Mouse (Mus musculus) urinary bladder, postnatal 25 days (tissue): ENCODE measurements around the gene Ube2g2.
"Not testable (repeated sequence)": the region's sequence is repeated elsewhere in the genome, so short reads cannot be mapped to it uniquely, and the experiment has no call there.

ENCODE experiments used
- DNase-seq: peaks from one replicate; pipeline ENCODE4 v3.0.0; 2022; ENCODE audit warnings: low spot score

Ube2g2 gene

GRCm38 (mm10) chr10:77645571-77645970 is 23.5 kb downstream of the Ube2g2 start:
- DNase-seq = no peak

- no peak for DNase-seq
Measured at GRCm38 (mm10) chr10:77647461-77647860, 25.4 kb downstream of the Ube2g2 start.

- no peak for DNase-seq
Measured at GRCm38 (mm10) chr10:77647901-77648300, 25.8 kb downstream of the Ube2g2 start.

- no peak for DNase-seq
Measured at GRCm38 (mm10) chr10:77652046-77652445, 30.0 kb downstream of the Ube2g2 start.

- DNase-seq = no peak
Measured at GRCm38 (mm10) chr10:77658286-77658994, 36.4 kb downstream of the Ube2g2 start.

- DNase-seq = no peak
Measured at GRCm38 (mm10) chr10:77663949-77664665, 42.0 kb downstream of the Ube2g2 start.

- DNase-seq = no peak
Measured at GRCm38 (mm10) chr10:77666342-77666741, 44.3 kb downstream of the Ube2g2 start.

- no peak for DNase-seq
Measured at GRCm38 (mm10) chr10:77667402-77667801, 45.3 kb downstream of the Ube2g2 start.

- DNase-seq = no peak
Measured at GRCm38 (mm10) chr10:77670710-77671109, 48.6 kb downstream of the Ube2g2 start.

- DNase-seq = no peak
Measured at GRCm38 (mm10) chr10:77671519-77671918, 49.4 kb downstream of the Ube2g2 start.

GRCm38 (mm10) chr10:77673765-77674164 is 51.7 kb downstream of the Ube2g2 start:
- no peak for DNase-seq

GRCm38 (mm10) chr10:77677562-77677961 is 55.5 kb downstream of the Ube2g2 start:
- no peak for DNase-seq

- DNase-seq = no peak
Measured at GRCm38 (mm10) chr10:77682994-77683393, 60.9 kb downstream of the Ube2g2 start.

GRCm38 (mm10) chr10:77684181-77684580 is 62.1 kb downstream of the Ube2g2 start:
- no peak for DNase-seq

GRCm38 (mm10) chr10:77685895-77686664 is 64.0 kb downstream of the Ube2g2 start, which contains the start of gene Tspear:
Gene Tspear (plus strand): TSS chr10:77686569.
- DNase-seq = no peak

- DNase-seq = no peak
Measured at GRCm38 (mm10) chr10:77687021-77687420, 64.9 kb downstream of the Ube2g2 start.

GRCm38 (mm10) chr10:77690356-77690807 is 68.3 kb downstream of the Ube2g2 start, which contains the start of gene Gm19402:
Gene Gm19402 (minus strand): TSS chr10:77690757.
- not testable (repeated sequence) for DNase-seq
